Mouse (Mus musculus) intestine, postnatal 0 days (tissue): ENCODE data around the gene Fads1. TPM values are rescaled to one million over a fixed set of nuclear protein-coding genes. Genes with fewer than 3 reads are reported as not detected.

ENCODE experiments used
- ATAC-seq: fragments of 200-750 bp; cut with Nextera tagmentation; 2 replicates; pipeline ENCODE4 v1.8.0; 2017; ENCODE audit warnings: mild to moderate bottlenecking, moderate TSS enrichment, moderate library complexity
- H3K27ac ChIP-seq: fragments of 300-500 bp; sonication (generic); 2 replicates; pipeline ENCODE4 v1.5.1; 2014; ENCODE audit warnings: mild to moderate bottlenecking, low read depth, low read length, moderate library complexity
- H3K27me3 ChIP-seq: fragments of 300-500 bp; sonication (generic); replicated peaks from 2 replicates; pipeline ENCODE4 v1.6.1; 2014; ENCODE audit warnings: low read length, mixed read lengths; ENCODE audit not compliant: control insufficient read depth, insufficient read depth
- H3K36me3 ChIP-seq: fragments of 300-500 bp; sonication (generic); 2 replicates; pipeline ENCODE4 v1.6.1; 2014; ENCODE audit warnings: mild to moderate bottlenecking, moderate library complexity; ENCODE audit not compliant: control insufficient read depth, insufficient read depth
- H3K4me1 ChIP-seq: fragments of 300-500 bp; sonication (generic); replicated peaks from 2 replicates; pipeline ENCODE4 v1.6.1; 2014; ENCODE audit warnings: antibody characterized with exemption, low read length, mixed read lengths; ENCODE audit not compliant: control insufficient read depth, insufficient read depth
- H3K4me2 ChIP-seq: fragments of 300-500 bp; sonication (generic); replicated peaks from 2 replicates; pipeline ENCODE4 v1.6.1; 2014; ENCODE audit warnings: low read depth, mild to moderate bottlenecking, moderate library complexity
- H3K4me3 ChIP-seq: fragments of 300-500 bp; sonication (generic); 2 replicates; pipeline ENCODE4 v1.5.1; 2014; ENCODE audit warnings: low read depth, low read length
- H3K9ac ChIP-seq: fragments of 300-500 bp; sonication (generic); 2 replicates; pipeline ENCODE4 v1.6.1; 2014; ENCODE audit warnings: mild to moderate bottlenecking, low read depth, low read length
- H3K9me3 ChIP-seq: fragments of 300-500 bp; sonication (generic); 2 replicates; pipeline ENCODE4 v1.6.1; 2016; ENCODE audit warnings: mixed run types; ENCODE audit not compliant: control insufficient read depth
- CTCF ChIP-seq: sonication (generic); IDR thresholded peaks from 2 replicates; pipeline ENCODE4 v1.5.1; 2016; ENCODE audit warnings: low read depth, mild to moderate bottlenecking, control low read depth, antibody characterized with exemption, moderate library complexity
- WGBS: fragments of 180-500 bp; shearing (Covaris S2); extraction: QIAGEN DNeasy Blood & Tissue Kit; methylation state at CpG from one replicate; pipeline ENCODE4 v1.1.7; 2014; 5-methylcytosine and 5-hydroxymethylcytosine counted together
- polyA plus RNA-seq: library from polyadenylated mRNA; unstranded; fragments of >200 nt; fragmentation: Nextera tagmentation; extraction: Ambion mirVana; gene quantifications from 2 replicates; pipeline ENCODE4 v1.2.1, GENCODE M21; 2015

Gene Fads1
- polyA plus RNA-seq: 26.9 and 29.8 TPM in 2 replicates

GRCm38 (mm10) chr19:10182670-10183298 lies at the start of gene Fads1:
Fads1 (plus strand) TSS chr19:10182888.
- peak; percentile 84 for ATAC-seq
- H3K4me2 ChIP-seq: peak within 1 kb of the TSS; percentile 82
- peak; percentile 72 for TF ChIP-seq CTCF
- H3K4me1 ChIP-seq: no peaks in the 10 kb centered on the region; the same call in 1 of the 2 replicates
- under 1% methylated on average over 70 of the region's 70 CpGs for WGBS
- H3K4me3 ChIP-seq: peak within 1 kb of the TSS; percentile 92
- H3K36me3 ChIP-seq: peaks cover 16% of the 10 kb centered on the region; the same call in 1 of the 2 replicates
- H3K27me3 ChIP-seq: no peaks in the 10 kb centered on the region
- peak within 1 kb of the TSS; percentile 73 for H3K27ac ChIP-seq
- H3K9me3 ChIP-seq: no peaks in the 10 kb centered on the region
- peak within 1 kb of the TSS; percentile 70 for H3K9ac ChIP-seq

- no peak overlapping the region for H3K4me2 ChIP-seq
- no peaks in the 10 kb centered on the region for H3K27me3 ChIP-seq
- ATAC-seq: no peak
- 0 out of 2 replicates have a peak, but pooled peaks cover 4% of the 10 kb centered on the region for H3K4me1 ChIP-seq
- 32% methylated on average over 2 of the region's 2 CpGs for WGBS
- no peak overlapping the region for H3K9ac ChIP-seq
- 0 out of 2 replicates have a peak overlapping the region, but pooled peaks have one; percentile 15 for H3K27ac ChIP-seq
- no peaks in the 10 kb centered on the region for H3K36me3 ChIP-seq
- H3K9me3 ChIP-seq: no peaks in the 10 kb centered on the region
- no peak for TF ChIP-seq CTCF
- no peak overlapping the region for H3K4me3 ChIP-seq
Measured at GRCm38 (mm10) chr19:10134692-10135091, 48.0 kb upstream of the Fads1 start.

- H3K27ac ChIP-seq: no peak overlapping the region
- H3K4me3 ChIP-seq: no peak overlapping the region
- H3K9ac ChIP-seq: no peak overlapping the region
- H3K4me2 ChIP-seq: no peak overlapping the region
- ATAC-seq: no peak
- H3K9me3 ChIP-seq: no peaks in the 10 kb centered on the region
- 0 out of 2 replicates have a peak, but pooled peaks cover 4% of the 10 kb centered on the region for H3K4me1 ChIP-seq
- WGBS: 72% methylated on average over 5 of the region's 5 CpGs
- no peaks in the 10 kb centered on the region for H3K27me3 ChIP-seq
- no peak for TF ChIP-seq CTCF
- no peaks in the 10 kb centered on the region for H3K36me3 ChIP-seq
Measured at GRCm38 (mm10) chr19:10137423-10137822, 45.3 kb upstream of the Fads1 start.

- Histone ChIP-seq H3K9me3 (no peaks in the 10 kb centered on the region), H3K27ac (no peak overlapping the region), H3K36me3 (no peaks in the 10 kb centered on the region), H3K4me1 (0 out of 2 replicates have a peak, but pooled peaks cover 4% of the 10 kb centered on the region), H3K27me3 (no peaks in the 10 kb centered on the region), H3K9ac (no peak overlapping the region), H3K4me3 (no peak overlapping the region), H3K4me2 (no peak overlapping the region)
- no peak for ATAC-seq
- 72% methylated on average over 6 of the region's 6 CpGs for WGBS
- no peak for TF ChIP-seq CTCF
Measured at GRCm38 (mm10) chr19:10139736-10140135, 43.0 kb upstream of the Fads1 start.

GRCm38 (mm10) chr19:10143667-10144066 lies 39.0 kb upstream of the Fads1 start:
- H3K9ac ChIP-seq: no peak overlapping the region
- TF ChIP-seq CTCF: no peak
- H3K27me3 ChIP-seq: no peaks in the 10 kb centered on the region
- H3K9me3 ChIP-seq: no peaks in the 10 kb centered on the region
- no peak overlapping the region for H3K4me2 ChIP-seq
- no peaks in the 10 kb centered on the region for H3K4me1 ChIP-seq
- no peaks in the 10 kb centered on the region for H3K36me3 ChIP-seq
- no peak overlapping the region for H3K4me3 ChIP-seq
- WGBS: 73% methylated on average over 2 of the region's 2 CpGs
- ATAC-seq: no peak
- no peak overlapping the region for H3K27ac ChIP-seq

- no peaks in the 10 kb centered on the region for H3K4me1 ChIP-seq
- WGBS: 47% methylated on average over 4 of the region's 4 CpGs
Measured at GRCm38 (mm10) chr19:10144464-10144863, 38.2 kb upstream of the Fads1 start.

More at GRCm38 (mm10) chr19:10144464-10144863, 38.2 kb upstream of the Fads1 start:
- Histone ChIP-seq H3K9ac (no peak overlapping the region), H3K9me3 (no peaks in the 10 kb centered on the region), H3K4me3 (no peak overlapping the region), H3K27ac (no peak overlapping the region), H3K4me2 (no peak overlapping the region), H3K27me3 (no peaks in the 10 kb centered on the region), H3K36me3 (no peaks in the 10 kb centered on the region)
- ATAC-seq: no peak
- no peak for TF ChIP-seq CTCF
